Comparison of ENCODE assay signal across 1 mouse cellular context in the genomic region with DNA sequence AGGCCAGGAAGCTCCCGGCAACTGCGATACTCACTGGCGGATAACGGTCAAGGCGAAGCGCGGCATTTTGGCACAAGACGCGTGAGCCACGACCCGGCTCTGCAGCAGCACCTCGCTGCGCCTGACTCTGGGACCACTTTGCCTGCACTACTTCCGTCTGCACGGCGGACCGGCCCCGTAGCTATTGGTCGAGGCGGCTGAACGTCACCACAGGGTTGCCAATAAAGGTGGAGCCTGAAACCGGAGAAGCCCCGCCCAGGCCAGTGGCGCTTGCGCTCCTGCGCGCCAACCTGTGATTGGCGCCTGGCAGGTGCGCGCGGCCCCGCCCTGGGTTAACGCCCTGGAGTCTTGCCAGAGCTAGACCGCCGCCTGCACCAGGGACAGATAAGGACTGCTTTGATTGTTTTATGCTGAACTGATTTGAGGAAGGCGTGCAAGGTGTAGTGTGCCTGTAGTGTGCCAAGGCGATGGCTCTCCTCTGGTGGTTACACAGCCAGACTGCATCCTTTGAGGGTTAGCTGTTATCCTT.
A peak's percentile ranks its signal among the peaks of the same experiment; 100 is the strongest.
TF ChIP-seq lines count a peak whose summit lies in the region.

Gene Tigar (minus strand): TSS at position 156 of the 529 bp plus-strand sequence.

TF ChIP-seq in CH12.LX, 34 proteins besides CTCF, POLR2A, EP300 and RAD21 (continued from another document):
- TF ChIP-seq ETS1 (conservative IDR thresholded peaks at IDR 0.05; ENCODE audit: low read depth, low read length) (no peak), TBP (conservative IDR thresholded peaks at IDR 0.05; ENCODE audit: low read depth, low read length) (peak; percentile 76), MAX (IDR thresholded peaks at IDR 0.05; ENCODE audit: low read length) (no peak), TCF12 (IDR thresholded peaks at IDR 0.05; ENCODE audit: low read depth, low read length) (peak; percentile 75; the same call in 1 of the 2 replicates), POLR2AphosphoS2 (IDR thresholded peaks at IDR 0.05; ENCODE audit: low read depth, low read length) (0 out of 2 replicates have a peak, but pooled peaks have one; percentile 50), MAFK (IDR thresholded peaks at IDR 0.05; ENCODE audit: insufficient replicate concordance, low read length) (no peak), MAZ (IDR thresholded peaks at IDR 0.05; ENCODE audit: low read depth, low read length) (peak; percentile 54; the same call in 1 of the 2 replicates), UBTF (IDR thresholded peaks at IDR 0.05; ENCODE audit: low read depth, low read length) (no peak), CHD2 (IDR thresholded peaks at IDR 0.05; ENCODE audit: low read length) (no peak), ZMIZ1 (IDR thresholded peaks at IDR 0.05; ENCODE audit: low read depth, low read length) (peak; percentile 81; the same call in 1 of the 2 replicates), ZKSCAN1 (IDR thresholded peaks at IDR 0.05; ENCODE audit: borderline replicate concordance, low read depth, low read length) (no peak), MYC (IDR thresholded peaks at IDR 0.05; ENCODE audit: low read depth, low read length) (no peak; the same call in 1 of the 2 replicates), HCFC1 (IDR thresholded peaks at IDR 0.05; ENCODE audit: low read depth, low read length) (peak; percentile 47), JUN (IDR thresholded peaks at IDR 0.05; ENCODE audit: insufficient read depth, low read depth, low read length) (no peak), RCOR1 (conservative IDR thresholded peaks at IDR 0.05; ENCODE audit: low read depth, low read length) (no peak), NELFE (IDR thresholded peaks at IDR 0.05; ENCODE audit: low read depth, low read length) (peak; percentile 93), PAX5 (IDR thresholded peaks at IDR 0.05; ENCODE audit: low read length) (no peak), E2F4 (IDR thresholded peaks at IDR 0.05; ENCODE audit: insufficient replicate concordance, low read depth, low read length) (0 out of 2 replicates have a peak, but pooled peaks have one; percentile 66)
